Mouse (Mus musculus): ENCODE data around the gene Gm20219. TPM values are rescaled to one million over a fixed set of nuclear protein-coding genes. Genes with fewer than 3 reads are reported as not detected.

Gm20219 gene
- total RNA-seq (2014; rRNA removed) (0.10 and 0.54 TPM in 2 replicates), polyA plus RNA-seq (2015; fragmentation: Nextera tagmentation; extraction: Ambion mirVana) (0.37 and 0.55 TPM in 2 replicates)

DNA sequence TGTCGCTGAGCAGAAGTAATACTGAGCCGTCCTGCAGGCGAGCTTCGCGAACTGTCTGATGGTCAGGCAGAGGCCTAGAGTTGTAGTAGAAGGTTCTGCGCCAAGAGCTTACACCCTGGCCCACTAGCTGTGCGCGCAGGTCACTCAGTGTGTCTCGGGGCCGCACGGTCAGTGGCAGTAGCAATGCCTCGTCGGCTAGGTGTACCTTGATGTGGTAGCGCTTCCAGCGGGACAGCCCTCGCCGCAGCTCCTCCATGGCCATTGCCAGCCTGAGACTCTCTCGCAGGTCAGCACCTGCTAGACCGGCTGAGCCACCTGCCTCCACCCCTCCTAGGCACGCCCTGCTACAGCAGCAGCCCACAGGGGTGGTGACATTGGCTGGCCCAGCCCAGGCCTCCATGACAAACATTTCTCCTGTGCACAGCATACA is at the start of gene Gm20219:
Gene Gm20219, minus strand, starts transcription at position 266 of the 430 bp plus-strand sequence.
- Histone ChIP-seq H3K4me3 (ENCODE audit: low read length) (no peak within 1 kb of the TSS), H3K9me3 (ENCODE audit: low read length) (no peaks in the 10 kb centered on the region), H3K4me1 (ENCODE audit: insufficient read depth, low read length) (peaks cover 12% of the 10 kb centered on the region; the same call in 1 of the 2 replicates), H3K27me3 (ENCODE audit: insufficient read depth, low read length) (no peaks in the 10 kb centered on the region), H3K27ac (0 out of 2 replicates have a peak within 1 kb of the TSS, but pooled peaks have one; percentile 80), H3K9ac (replicated peaks; ENCODE audit: low read length) (no peak within 1 kb of the TSS), H3K36me3 (ENCODE audit: insufficient read depth, low read length) (no peaks in the 10 kb centered on the region), H3K4me2 (ENCODE audit: low read depth, low read length) (no peak within 1 kb of the TSS)
- no peak for TF ChIP-seq CTCF (IDR thresholded peaks at IDR 0.05; ENCODE audit: low read depth)
- DNase-seq (ENCODE audit: low spot score): no peak
- WGBS: 84% methylated on average over 20 of the region's 20 CpGs
- ATAC-seq: no peak

DNA sequence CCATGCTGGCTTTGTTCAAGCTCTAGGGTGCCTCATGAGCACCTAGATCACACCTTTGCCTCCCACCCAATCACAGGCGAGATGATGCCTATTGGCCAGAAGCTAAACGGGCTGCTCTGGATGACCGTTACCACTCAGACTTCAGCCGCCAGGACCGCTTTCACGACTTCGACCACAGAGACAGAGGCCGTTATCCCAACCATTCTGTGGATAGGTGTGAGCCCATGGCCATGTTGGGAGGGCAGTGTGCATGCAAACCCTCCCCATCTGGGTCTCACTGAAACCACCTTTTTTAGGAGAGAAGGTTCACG is 49.8 kb upstream of the Gm20219 start:
- no peaks in the 10 kb centered on the region for H3K27me3 ChIP-seq (ENCODE audit: insufficient read depth, low read length)
- peaks cover 8% of the 10 kb centered on the region; the same call in 1 of the 2 replicates for H3K4me1 ChIP-seq (ENCODE audit: insufficient read depth, low read length)
- no peak overlapping the region for H3K4me2 ChIP-seq (ENCODE audit: low read depth, low read length)
- H3K4me3 ChIP-seq (ENCODE audit: low read length): no peak overlapping the region
- DNase-seq (ENCODE audit: low spot score) (no peak), ATAC-seq (no peak)
- H3K9ac ChIP-seq (replicated peaks; ENCODE audit: low read length): no peak overlapping the region
- no peak for TF ChIP-seq CTCF (IDR thresholded peaks at IDR 0.05; ENCODE audit: low read depth)
- WGBS: 88% methylated on average over 9 of the region's 9 CpGs
- no peaks in the 10 kb centered on the region for H3K9me3 ChIP-seq (ENCODE audit: low read length)
- no peak overlapping the region for H3K27ac ChIP-seq
- H3K36me3 ChIP-seq (ENCODE audit: insufficient read depth, low read length): peaks cover 80% of the 10 kb centered on the region

DNA sequence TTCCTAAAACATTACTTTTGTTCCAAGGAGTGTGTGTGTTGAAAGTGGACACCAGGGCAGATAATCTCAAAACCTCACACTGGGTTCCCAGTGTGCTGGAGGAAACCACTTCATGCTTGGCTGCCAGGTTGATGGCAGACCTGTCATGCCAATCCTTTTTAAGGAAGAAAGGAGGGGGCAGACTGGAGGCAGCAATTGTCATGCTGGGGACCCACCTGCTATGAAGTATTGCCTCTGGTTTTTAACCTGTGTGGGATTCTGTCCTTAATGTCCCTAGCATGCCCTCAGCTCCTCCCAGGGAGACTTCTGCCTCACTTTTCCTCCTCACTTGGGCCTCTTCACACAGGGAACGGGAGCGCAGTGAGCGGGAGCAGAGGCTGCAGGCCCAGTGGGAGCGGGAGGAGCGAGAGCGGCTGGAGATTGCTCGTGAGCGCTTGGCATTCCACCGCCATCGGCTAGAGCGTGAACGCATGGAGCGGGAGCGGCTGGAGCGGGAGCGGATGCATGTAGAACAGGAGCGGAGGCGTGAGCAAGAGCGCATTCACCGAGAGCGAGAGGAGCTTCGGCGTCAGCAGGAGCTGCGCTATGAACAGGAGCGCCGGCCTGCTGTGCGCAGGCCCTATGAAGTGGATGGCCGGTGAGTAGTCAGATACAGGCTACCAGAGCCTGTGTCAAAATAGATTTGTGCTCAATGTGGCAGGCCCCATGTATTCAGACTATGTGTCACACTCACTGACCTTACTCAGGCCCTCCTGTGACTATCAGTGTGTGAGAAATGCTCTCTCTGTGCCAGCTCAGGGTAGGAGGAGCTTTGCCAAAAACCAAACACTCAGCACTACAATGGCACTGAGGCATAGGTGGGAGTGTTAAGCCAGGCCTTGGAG is 49.2 kb upstream of the Gm20219 start:
- Histone ChIP-seq H3K4me1 (ENCODE audit: insufficient read depth, low read length) (peaks cover 2% of the 10 kb centered on the region; the same call in 1 of the 2 replicates), H3K27ac (no peak overlapping the region), H3K4me2 (ENCODE audit: low read depth, low read length) (no peak overlapping the region), H3K27me3 (ENCODE audit: insufficient read depth, low read length) (no peaks in the 10 kb centered on the region), H3K4me3 (ENCODE audit: low read length) (no peak overlapping the region), H3K9ac (replicated peaks; ENCODE audit: low read length) (no peak overlapping the region), H3K9me3 (ENCODE audit: low read length) (no peaks in the 10 kb centered on the region), H3K36me3 (ENCODE audit: insufficient read depth, low read length) (peaks cover 80% of the 10 kb centered on the region)
- no peak for TF ChIP-seq CTCF (IDR thresholded peaks at IDR 0.05; ENCODE audit: low read depth)
- ATAC-seq (no peak), DNase-seq (ENCODE audit: low spot score) (no peak)
- 92% methylated on average over 28 of the region's 28 CpGs for WGBS

DNA sequence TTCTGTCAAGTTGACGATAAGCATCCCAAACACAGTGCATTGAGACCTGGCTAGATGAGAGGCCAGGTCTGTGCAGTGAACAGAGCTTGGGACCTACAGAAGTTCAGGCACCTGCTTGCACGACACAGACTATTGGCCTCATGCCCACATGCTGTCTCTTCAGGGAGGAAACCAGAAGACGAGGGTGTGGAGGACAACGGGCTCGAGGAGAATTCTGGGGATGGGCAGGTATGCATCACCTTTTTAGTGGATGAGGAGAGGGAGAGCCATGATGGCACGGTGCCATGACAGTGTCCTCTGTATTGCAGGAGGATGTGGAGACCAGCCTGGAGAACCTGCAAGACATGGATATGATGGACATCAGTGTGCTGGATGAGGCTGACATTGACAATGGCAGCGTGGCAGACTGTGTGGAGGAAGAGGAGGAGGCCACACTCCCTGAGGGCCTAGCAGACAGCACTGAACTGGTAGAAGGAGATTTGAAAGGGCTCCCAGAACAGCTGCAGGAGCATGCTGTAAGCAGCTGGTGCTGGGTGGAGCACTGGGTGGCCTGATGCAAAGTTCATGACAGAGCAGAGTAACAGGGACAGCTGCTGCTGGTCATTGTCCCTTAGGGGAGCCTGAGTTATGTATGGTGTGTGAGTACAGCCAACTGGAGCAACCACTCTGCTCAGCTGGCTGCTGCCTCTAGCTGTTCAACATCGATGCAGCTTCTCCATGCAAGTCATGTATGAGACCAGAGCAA is 39.5 kb upstream of the Gm20219 start:
- peaks cover 80% of the 10 kb centered on the region for H3K36me3 ChIP-seq (ENCODE audit: insufficient read depth, low read length)
- no peak overlapping the region for H3K4me2 ChIP-seq (ENCODE audit: low read depth, low read length)
- ATAC-seq (peak; percentile 20; the same call in 1 of the 2 replicates), DNase-seq (ENCODE audit: low spot score) (no peak)
- H3K27ac ChIP-seq: no peak overlapping the region
- H3K9me3 ChIP-seq (ENCODE audit: low read length): no peaks in the 10 kb centered on the region
- no peaks in the 10 kb centered on the region for H3K27me3 ChIP-seq (ENCODE audit: insufficient read depth, low read length)
- TF ChIP-seq CTCF (IDR thresholded peaks at IDR 0.05; ENCODE audit: low read depth): no peak
- WGBS: 78% methylated on average over 8 of the region's 8 CpGs
- no peaks in the 10 kb centered on the region for H3K4me1 ChIP-seq (ENCODE audit: insufficient read depth, low read length)
- H3K4me3 ChIP-seq (ENCODE audit: low read length): no peak overlapping the region
- H3K9ac ChIP-seq (replicated peaks; ENCODE audit: low read length): no peak overlapping the region

DNA sequence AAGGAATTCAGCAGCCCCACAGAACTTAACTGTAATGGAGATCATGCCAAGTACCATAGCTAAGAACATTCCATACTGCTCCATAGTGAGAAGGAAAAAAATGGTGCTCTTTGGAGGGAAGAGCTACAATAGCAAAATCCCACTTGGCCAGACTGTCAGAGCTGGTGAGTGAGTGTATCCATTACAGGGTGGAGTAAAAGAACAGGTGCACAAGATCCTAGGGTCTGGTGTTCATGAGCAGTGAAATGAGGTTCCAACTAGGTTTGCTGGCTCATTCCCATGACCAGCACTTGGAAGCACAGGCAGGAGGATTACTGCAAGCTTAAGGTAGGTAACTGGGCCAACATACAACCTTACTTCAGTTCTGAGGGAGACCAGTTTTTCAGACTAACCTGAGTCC is 38.4 kb upstream of the Gm20219 start:
- no peak overlapping the region for H3K27ac ChIP-seq
- H3K4me3 ChIP-seq (ENCODE audit: low read length): no peak overlapping the region
- H3K4me1 ChIP-seq (ENCODE audit: insufficient read depth, low read length): no peaks in the 10 kb centered on the region
- DNase-seq (ENCODE audit: low spot score): no peak
- no peaks in the 10 kb centered on the region for H3K27me3 ChIP-seq (ENCODE audit: insufficient read depth, low read length)
- no peak overlapping the region for H3K9ac ChIP-seq (replicated peaks; ENCODE audit: low read length)
- H3K36me3 ChIP-seq (ENCODE audit: insufficient read depth, low read length): peaks cover 84% of the 10 kb centered on the region
- no peak overlapping the region for H3K4me2 ChIP-seq (ENCODE audit: low read depth, low read length)
- no peak for TF ChIP-seq CTCF (IDR thresholded peaks at IDR 0.05; ENCODE audit: low read depth)
- no peak for ATAC-seq
- H3K9me3 ChIP-seq (ENCODE audit: low read length): no peaks in the 10 kb centered on the region

DNA sequence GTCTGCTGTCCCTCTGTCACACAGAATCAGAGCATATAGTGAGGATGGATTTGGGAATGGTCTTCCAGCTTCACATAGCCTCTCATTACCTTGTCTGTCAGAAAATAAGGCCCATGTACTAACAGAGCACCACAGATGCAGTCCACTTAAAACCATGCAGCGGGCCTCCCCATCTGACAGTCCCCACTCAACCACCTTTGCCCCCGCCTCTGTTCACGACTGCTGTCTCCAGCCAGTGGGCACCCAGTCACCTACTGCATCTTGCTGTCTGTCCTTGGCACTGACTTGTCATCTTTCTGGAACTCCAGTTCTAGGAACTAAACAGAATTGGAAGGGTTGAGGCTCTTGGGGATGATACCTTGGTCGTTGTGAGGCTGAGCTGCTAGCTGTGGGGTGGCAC is 34.7 kb upstream of the Gm20219 start:
- Histone ChIP-seq H3K27me3 (ENCODE audit: insufficient read depth, low read length) (no peaks in the 10 kb centered on the region), H3K4me1 (ENCODE audit: insufficient read depth, low read length) (peaks cover 12% of the 10 kb centered on the region), H3K4me2 (ENCODE audit: low read depth, low read length) (no peak overlapping the region), H3K4me3 (ENCODE audit: low read length) (no peak overlapping the region), H3K9me3 (ENCODE audit: low read length) (no peaks in the 10 kb centered on the region), H3K9ac (replicated peaks; ENCODE audit: low read length) (no peak overlapping the region), H3K36me3 (ENCODE audit: insufficient read depth, low read length) (peaks cover 48% of the 10 kb centered on the region), H3K27ac (no peak overlapping the region)
- no peak for TF ChIP-seq CTCF (IDR thresholded peaks at IDR 0.05; ENCODE audit: low read depth)
- 96% methylated on average over 4 of the region's 4 CpGs for WGBS
- DNase-seq (ENCODE audit: low spot score) (no peak), ATAC-seq (no peak)

Data from hindbrain, postnatal 0 days (tissue).